Mouse (Mus musculus) liver, postnatal 0 days (tissue): ENCODE data around the gene Ints13.

Experiments
- CTCF ChIP-seq: sonication (generic); IDR thresholded peaks from 2 replicates; pipeline ENCODE4 v1.5.1; 2016; ENCODE audit warnings: antibody characterized with exemption, low read depth
- EP300 ChIP-seq: IDR thresholded peaks from 2 replicates; pipeline ENCODE4 v1.6.1; 2016; ENCODE audit warnings: antibody characterized with exemption, low read depth, mild to moderate bottlenecking

GRCm38 (mm10) chr6:146538661-146539060 is 39.0 kb downstream of the Ints13 start:
- TF ChIP-seq CTCF = no peak
- TF ChIP-seq EP300 = no peak
